ENCODE assay signal across 1 mouse cellular context in genomic region chr2:45094371-45094967, GRCm38 (mm10).
A peak's percentile ranks its signal among the peaks of the same experiment; 100 is the strongest.
TF ChIP-seq lines count a peak whose summit lies in the region.

No protein-coding gene starts in this region.

TF ChIP-seq in CH12.LX, 34 proteins besides CTCF, POLR2A, EP300 and RAD21 (continued from another document):
- TF ChIP-seq JUN (IDR thresholded peaks at IDR 0.05; ENCODE audit: insufficient read depth, low read depth, low read length): no peak
- no peak for TF ChIP-seq CHD2 (IDR thresholded peaks at IDR 0.05; ENCODE audit: low read length)
- TF ChIP-seq MAZ (IDR thresholded peaks at IDR 0.05; ENCODE audit: low read depth, low read length): no peak
- TF ChIP-seq SMC3 (IDR thresholded peaks at IDR 0.05; ENCODE audit: low read depth, low read length): no peak
- TF ChIP-seq POLR2AphosphoS2 (IDR thresholded peaks at IDR 0.05; ENCODE audit: low read depth, low read length): 0 out of 2 replicates have a peak, but pooled peaks have one; percentile 25
- peak; percentile 62; the same call in 1 of the 2 replicates for TF ChIP-seq IRF4 (IDR thresholded peaks at IDR 0.05; ENCODE audit: low read depth, low read length)
- TF ChIP-seq USF2 (conservative IDR thresholded peaks at IDR 0.05; ENCODE audit: low read depth, low read length): no peak
- TF ChIP-seq TBP (conservative IDR thresholded peaks at IDR 0.05; ENCODE audit: low read depth, low read length): no peak
- TF ChIP-seq RCOR1 (conservative IDR thresholded peaks at IDR 0.05; ENCODE audit: low read depth, low read length): no peak
- TF ChIP-seq MXI1 (IDR thresholded peaks at IDR 0.05; ENCODE audit: low read depth, low read length): no peak
- TF ChIP-seq CHD1 (IDR thresholded peaks at IDR 0.05; ENCODE audit: low read depth, low read length): no peak
